7 mouse cellular contexts compared by ENCODE assay signal in the genomic region with DNA sequence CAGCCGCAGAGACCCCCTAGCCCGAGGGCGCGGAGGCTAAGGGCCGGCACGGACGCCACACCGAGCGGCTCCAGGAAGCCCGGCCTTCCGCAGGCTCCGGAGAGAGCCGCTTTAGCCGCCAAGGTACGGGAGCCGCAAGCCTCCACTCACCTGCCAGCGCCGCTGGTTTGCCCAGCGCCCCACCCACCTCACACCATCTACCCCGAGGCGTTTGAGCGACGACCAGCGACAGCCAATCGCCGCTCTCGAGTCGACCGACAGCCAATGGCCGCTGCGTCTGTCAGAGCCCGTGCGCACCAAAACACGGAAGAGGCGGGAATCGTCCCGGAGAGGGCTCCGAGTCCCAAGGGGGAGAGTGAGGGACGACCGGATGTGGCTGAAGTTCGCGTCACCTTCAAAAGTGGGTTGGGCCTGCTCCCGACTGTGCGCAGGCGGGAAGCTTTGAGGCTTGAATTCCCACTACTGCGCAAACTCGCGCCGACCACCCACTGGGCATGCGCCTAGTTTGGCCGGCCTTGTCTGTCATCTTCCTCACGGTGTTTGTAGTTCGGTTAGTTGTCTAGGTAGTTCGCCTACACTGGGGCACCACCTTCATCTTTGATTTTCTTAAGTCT. TPM values are rescaled to one million over a fixed set of nuclear protein-coding genes. Genes with fewer than 3 reads are reported as not detected.
DNase-seq lines count a peak whose midpoint lies in the region; ATAC-seq lines count a peak whose summit lies in the region.

A gene (minus strand): TSS at position 206 of the 614 bp plus-strand sequence.

- DNase-seq in adrenal gland, postnatal 14 days, result peak; percentile 99
- DNase-seq in embryonic facial prominence, embryonic 11.5 days (ENCODE audit: low spot score), result peak; percentile 100
- DNase-seq in kidney, adult 11 months, result peak; percentile 99
- DNase-seq in limb, embryonic 10.5 days (ENCODE audit: low spot score), result peak; percentile 98
- peak; percentile 96 for DNase-seq in spleen, adult 12 weeks (ENCODE audit: low spot score)

- ATAC-seq in embryonic facial prominence, embryonic 11.5 days (replicated peaks; ENCODE audit: insufficient number of reproducible peaks, low FRiP score, low TSS enrichment, low read depth), result peak; percentile 99
- ATAC-seq in granulocyte monocyte progenitor cell, adult 5-6 weeks (replicated peaks; ENCODE audit: poor library complexity, severe bottlenecking), result peak; percentile 98
- peak; percentile 99 for ATAC-seq in midbrain, embryonic 13.5 days

- H3K27ac ChIP-seq in embryonic facial prominence, embryonic 11.5 days (replicated peaks; ENCODE audit: low read depth, low read length), result 0 out of 2 replicates have a peak within 1 kb of the TSS, but pooled peaks have one; percentile 13
- H3K27ac ChIP-seq in limb, embryonic 10.5 days, result peak within 1 kb of the TSS; percentile 92
- H3K27ac ChIP-seq in midbrain, embryonic 13.5 days, result peak within 1 kb of the TSS; percentile 85

- peak within 1 kb of the TSS; percentile 80 for H3K9ac ChIP-seq in embryonic facial prominence, embryonic 11.5 days (replicated peaks; ENCODE audit: low read length)
- H3K9ac ChIP-seq in midbrain, embryonic 13.5 days (replicated peaks), result peak within 1 kb of the TSS; percentile 98

- H3K27me3 ChIP-seq in embryonic facial prominence, embryonic 11.5 days (ENCODE audit: control insufficient read depth, insufficient read depth, low read length), result no peaks in the 10 kb centered on the region
- H3K27me3 ChIP-seq in limb, embryonic 10.5 days (ENCODE audit: low read depth, poor library complexity, severe bottlenecking), result 0 out of 2 replicates have a peak, but pooled peaks cover 4% of the 10 kb centered on the region
- H3K27me3 ChIP-seq in midbrain, embryonic 13.5 days, result no peaks in the 10 kb centered on the region

- under 1% methylated on average over 49 of the region's 54 CpGs for WGBS in embryonic facial prominence, embryonic 11.5 days
- under 1% methylated on average over 54 of the region's 54 CpGs for WGBS in limb, embryonic 10.5 days
- 0% methylated on average over 54 of the region's 54 CpGs for WGBS in midbrain, embryonic 13.5 days

- no peaks in the 10 kb centered on the region for H3K9me3 ChIP-seq in embryonic facial prominence, embryonic 11.5 days (replicated peaks; ENCODE audit: control insufficient read depth, low read length)
- no peaks in the 10 kb centered on the region for H3K9me3 ChIP-seq in limb, embryonic 10.5 days (replicated peaks)
- H3K9me3 ChIP-seq in midbrain, embryonic 13.5 days, result no peaks in the 10 kb centered on the region

- H3K4me1 ChIP-seq in embryonic facial prominence, embryonic 11.5 days (ENCODE audit: control insufficient read depth, insufficient read depth, low read length), result no peaks in the 10 kb centered on the region; the same call in 1 of the 2 replicates
- peaks cover 15% of the 10 kb centered on the region for H3K4me1 ChIP-seq in limb, embryonic 10.5 days
- peaks cover 15% of the 10 kb centered on the region for H3K4me1 ChIP-seq in midbrain, embryonic 13.5 days (replicated peaks)

- peak within 1 kb of the TSS; percentile 88 for H3K4me3 ChIP-seq in embryonic facial prominence, embryonic 11.5 days (ENCODE audit: low read depth, low read length)
- H3K4me3 ChIP-seq in limb, embryonic 10.5 days, result peak within 1 kb of the TSS; percentile 93
- H3K4me3 ChIP-seq in midbrain, embryonic 13.5 days (replicated peaks), result peak within 1 kb of the TSS; percentile 96

- H3K36me3 ChIP-seq in embryonic facial prominence, embryonic 11.5 days (replicated peaks; ENCODE audit: control insufficient read depth, insufficient read depth, low read depth, low read length), result no peaks in the 10 kb centered on the region
- H3K36me3 ChIP-seq in limb, embryonic 10.5 days, result peaks cover 32% of the 10 kb centered on the region
- H3K36me3 ChIP-seq in midbrain, embryonic 13.5 days, result peaks cover 28% of the 10 kb centered on the region

- H3K4me2 ChIP-seq in embryonic facial prominence, embryonic 11.5 days (ENCODE audit: low read depth, low read length), result peak within 1 kb of the TSS; percentile 72
- peak within 1 kb of the TSS; percentile 81 for H3K4me2 ChIP-seq in midbrain, embryonic 13.5 days (replicated peaks)

RNA-seq across cellular contexts. Expression of the gene that starts here (rescaled TPM):
- 20.3 and 22.1 TPM in 2 replicates for total RNA-seq in adrenal gland, postnatal 14 days (2021)
- polyA plus RNA-seq in embryonic facial prominence, embryonic 11.5 days (2014; fragmentation: Nextera tagmentation; extraction: Ambion mirVana), result 17.2 and 19.6 TPM in 2 replicates
- 12.7 TPM in 2 replicates for total RNA-seq in granulocyte monocyte progenitor cell, adult 5-6 weeks (2014; fragmentation: Nextera tagmentation)
- total RNA-seq in granulocyte monocyte progenitor cell, adult 5-6 weeks (2017), result 11.6 and 12.2 TPM in 2 replicates
- 28.2 and 30.4 TPM in 2 replicates for polyA plus RNA-seq in limb, embryonic 10.5 days (2016; fragmentation: Nextera tagmentation; extraction: Ambion mirVana)
- 37.5 and 38.5 TPM in 2 replicates for polyA plus RNA-seq in midbrain, embryonic 13.5 days (2015; fragmentation: Nextera tagmentation; extraction: Ambion mirVana)

Comparison
In these comparisons a context has a peak if more than half of its experiments do, and no peak if none do; other contexts are left out.
1. Peak in every context shown above with its lines: DNase-seq, ATAC-seq, H3K4me3 ChIP-seq and H3K27ac ChIP-seq.
2. H3K27ac ChIP-seq: peak in every context shown above with its lines; median percentile 92 in limb, embryonic 10.5 days; 85 in midbrain, embryonic 13.5 days; 13 in embryonic facial prominence, embryonic 11.5 days.